Mouse (Mus musculus) bone marrow macrophage, adult 2 months (primary cell): ENCODE data around the gene Nde1. TPM values are rescaled to one million over a fixed set of nuclear protein-coding genes. Genes with fewer than 3 reads are reported as not detected.

Experiments
- H3K27ac ChIP-seq: 2 replicates; pipeline ENCODE4 v1.5.1; 2012; ENCODE audit warnings: low read depth, low read length; ENCODE audit not compliant: insufficient read depth
- H3K4me1 ChIP-seq: 2 replicates; pipeline ENCODE4 v1.6.1; 2012; ENCODE audit warnings: low read length; ENCODE audit not compliant: control insufficient read depth, insufficient read depth
- H3K4me3 ChIP-seq: 2 replicates; pipeline ENCODE4 v1.5.1; 2012; ENCODE audit warnings: mild to moderate bottlenecking, low read length, moderate library complexity; ENCODE audit not compliant: insufficient read depth
- CTCF ChIP-seq: IDR thresholded peaks from 2 replicates; pipeline ENCODE4 v1.5.1; 2012; ENCODE audit warnings: low read depth, mild to moderate bottlenecking, low read length, moderate library complexity
- POLR2A ChIP-seq: IDR thresholded peaks from 2 replicates; pipeline ENCODE4 v1.6.1; 2012; ENCODE audit warnings: mild to moderate bottlenecking, low read depth, low read length, borderline replicate concordance
- polyA plus RNA-seq: library from polyadenylated mRNA; stranded (reverse); fragments of >200 nt; gene quantifications from 2 replicates; pipeline ENCODE4 v1.2.4, GENCODE M21; 2012; ENCODE audit not compliant: missing spikeins, insufficient read depth, insufficient read length

Gene Nde1
- polyA plus RNA-seq, 1 experiment, result 69.0 TPM

GRCm38 (mm10) chr16:14194164-14194950, 31.3 kb downstream of the Nde1 start:
- TF ChIP-seq CTCF (no peak), POLR2A (no peak)
- Histone ChIP-seq H3K4me3 (no peak overlapping the region), H3K27ac (no peak overlapping the region), H3K4me1 (peaks cover 13% of the 10 kb centered on the region)

GRCm38 (mm10) chr16:14195427-14195826, 32.4 kb downstream of the Nde1 start:
- H3K4me1 ChIP-seq, result peaks cover 13% of the 10 kb centered on the region
- no peak overlapping the region for H3K27ac ChIP-seq
- TF ChIP-seq POLR2A (no peak), CTCF (no peak)
- H3K4me3 ChIP-seq, result no peak overlapping the region

- no peak for TF ChIP-seq CTCF
- no peak for TF ChIP-seq POLR2A
- Histone ChIP-seq H3K4me1 (peaks cover 13% of the 10 kb centered on the region), H3K27ac (no peak overlapping the region), H3K4me3 (no peak overlapping the region)
These were observed 35.7 kb downstream of the Nde1 start for GRCm38 (mm10) chr16:14198798-14199197.

- H3K27ac ChIP-seq, result no peak overlapping the region
- H3K4me3 ChIP-seq, result no peak overlapping the region
- no peak for TF ChIP-seq POLR2A
- TF ChIP-seq CTCF, result no peak
- peaks cover 24% of the 10 kb centered on the region for H3K4me1 ChIP-seq
These were observed 52.1 kb downstream of the Nde1 start for GRCm38 (mm10) chr16:14215156-14215555.

- peak; percentile 85 for TF ChIP-seq CTCF
- TF ChIP-seq POLR2A, result no peak
- Histone ChIP-seq H3K27ac (no peak overlapping the region), H3K4me3 (no peak overlapping the region), H3K4me1 (peaks cover 5% of the 10 kb centered on the region)
These were observed 74.1 kb downstream of the Nde1 start for GRCm38 (mm10) chr16:14237100-14237723.

- H3K4me1 ChIP-seq, result peaks cover 5% of the 10 kb centered on the region
- no peak overlapping the region for H3K27ac ChIP-seq
- H3K4me3 ChIP-seq, result no peak overlapping the region
- TF ChIP-seq CTCF (no peak), POLR2A (no peak)
These were observed 79.0 kb downstream of the Nde1 start for GRCm38 (mm10) chr16:14242059-14242458.

Other genes with a start within 250 kb of the Nde1 start
- not detected in 2 replicates for gene 2900011O08Rik, start 176.7 kb upstream of the Nde1 start, polyA plus RNA-seq
- not detected in 2 replicates for gene Ifitm7, start 176.4 kb upstream of the Nde1 start, polyA plus RNA-seq
- gene Marf1, start 76 bp downstream of the Nde1 start, polyA plus RNA-seq, result 57.7 and 62.3 TPM in 2 replicates
- gene Myh11, start 128.1 kb downstream of the Nde1 start, polyA plus RNA-seq, result not detected in 2 replicates
- gene Fopnl, start 154.1 kb downstream of the Nde1 start, polyA plus RNA-seq, result 42.1 and 52.6 TPM in 2 replicates
- gene Abcc1, start 198.3 kb downstream of the Nde1 start, polyA plus RNA-seq, result 105 and 110 TPM in 2 replicates